ENCODE assay signal across 16 mouse cellular contexts in genomic region chr4:24763451-24763850, GRCm38 (mm10).
"Had no signal": no experiment of that assay in that cellular context is flagged by ENCODE, and none has a peak within 500 bp of the region (broad histone marks: within the 10 kb centered on the region; RNA-seq: fewer than 3 reads in every experiment).

No protein-coding gene starts in this region.

- H3K4me1 ChIP-seq: limb, embryonic 15.5 days; liver, embryonic 12.5 days; megakaryocyte, embryonic 14.5 days; midbrain, embryonic 15.5 days; stomach, embryonic 15.5 days had no signal

- H3K4me2 ChIP-seq: limb, embryonic 15.5 days; liver, embryonic 12.5 days; lung, embryonic 14.5 days; midbrain, embryonic 11.5 days; midbrain, embryonic 15.5 days; neural tube, embryonic 13.5 days; stomach, embryonic 15.5 days had no signal

- H3K36me3 ChIP-seq: limb, embryonic 15.5 days; liver, embryonic 12.5 days; midbrain, embryonic 15.5 days; neural tube, embryonic 13.5 days; stomach, embryonic 15.5 days had no signal

- H3K27me3 ChIP-seq: limb, embryonic 15.5 days; liver, embryonic 12.5 days; megakaryocyte, embryonic 14.5 days; midbrain, embryonic 15.5 days; neural tube, embryonic 13.5 days; stomach, embryonic 15.5 days had no signal

- H3K9me3 ChIP-seq: limb, embryonic 15.5 days; liver, embryonic 12.5 days; megakaryocyte, embryonic 14.5 days; midbrain, embryonic 15.5 days; neural tube, embryonic 13.5 days; stomach, embryonic 15.5 days had no signal

- H3K9ac ChIP-seq: limb, embryonic 15.5 days; liver, embryonic 12.5 days; lung, embryonic 14.5 days; midbrain, embryonic 15.5 days; neural tube, embryonic 13.5 days; stomach, embryonic 15.5 days had no signal

- DNase-seq: kidney, postnatal 4 days; lung, embryonic 14.5 days; lung, postnatal 10 days; right cerebral cortex, postnatal 14 days; thymus, adult 2 months; thymus, postnatal 25 days had no signal

- H3K27ac ChIP-seq: kidney, postnatal 0 days; limb, embryonic 15.5 days; liver, embryonic 12.5 days; macrophage; midbrain, embryonic 15.5 days; neural tube, embryonic 13.5 days; stomach, embryonic 15.5 days had no signal

- H3K4me3 ChIP-seq: layer of hippocampus, adult 2 months; limb, embryonic 15.5 days; liver, embryonic 12.5 days; megakaryocyte, embryonic 14.5 days; midbrain, embryonic 15.5 days; neural tube, embryonic 13.5 days; stomach, embryonic 15.5 days had no signal
